Mouse (Mus musculus) cerebellum, adult 11-12 months (tissue): ENCODE results near the gene Olfr168.
"Not testable (repeated sequence)": the region's sequence is repeated elsewhere in the genome, so short reads cannot be mapped to it uniquely, and the experiment has no call there.

ENCODE experiments used
- DNase-seq: peaks from one replicate; pipeline ENCODE4 v3.0.0; 2022

The Olfr168 gene

DNA sequence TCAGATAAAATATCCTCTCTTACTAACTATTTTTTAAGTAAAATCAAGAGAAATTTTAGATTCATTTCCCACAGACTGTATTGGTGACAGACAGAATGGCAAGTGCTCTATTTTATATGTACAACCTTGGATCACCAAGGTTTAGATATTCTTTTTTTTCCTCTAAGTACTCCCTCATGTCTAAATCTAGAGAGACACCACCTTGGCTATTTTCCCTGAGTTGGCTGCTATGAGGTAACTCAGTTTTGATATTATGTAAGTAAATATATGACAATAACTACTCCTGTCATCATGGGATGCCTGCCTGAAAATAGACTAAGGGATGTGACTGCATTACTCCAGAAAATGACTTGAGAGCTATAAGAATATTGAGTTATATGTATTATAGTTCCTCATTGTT, at the start of gene Olfr168:
Gene Olfr168 (minus strand): TSS at position 101 of the 400 bp plus-strand sequence.
- DNase-seq = no peak

DNA sequence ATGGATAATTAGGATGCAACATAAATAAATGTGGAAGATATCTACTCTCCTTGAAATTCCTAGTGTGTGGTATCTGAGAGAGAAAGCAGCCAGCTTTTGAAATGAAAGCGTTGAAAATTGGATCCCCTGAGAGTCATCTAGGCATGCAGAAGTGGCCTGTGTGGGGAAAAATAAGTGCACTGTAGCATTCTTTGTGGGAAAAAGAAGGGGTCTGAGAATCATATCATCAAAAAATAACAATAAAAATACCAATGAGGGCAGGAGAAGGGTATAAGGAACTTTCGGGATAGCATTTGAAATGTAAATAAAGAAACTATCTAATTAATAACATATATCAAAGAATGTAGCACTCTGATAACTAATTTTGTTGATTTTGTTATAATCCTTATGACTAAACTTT, 36.4 kb upstream of the Olfr168 start, which contains the start of gene Olfr169:
Gene Olfr169 (minus strand): TSS at position 101 of the 400 bp plus-strand sequence.
- DNase-seq = not testable (repeated sequence)

DNA sequence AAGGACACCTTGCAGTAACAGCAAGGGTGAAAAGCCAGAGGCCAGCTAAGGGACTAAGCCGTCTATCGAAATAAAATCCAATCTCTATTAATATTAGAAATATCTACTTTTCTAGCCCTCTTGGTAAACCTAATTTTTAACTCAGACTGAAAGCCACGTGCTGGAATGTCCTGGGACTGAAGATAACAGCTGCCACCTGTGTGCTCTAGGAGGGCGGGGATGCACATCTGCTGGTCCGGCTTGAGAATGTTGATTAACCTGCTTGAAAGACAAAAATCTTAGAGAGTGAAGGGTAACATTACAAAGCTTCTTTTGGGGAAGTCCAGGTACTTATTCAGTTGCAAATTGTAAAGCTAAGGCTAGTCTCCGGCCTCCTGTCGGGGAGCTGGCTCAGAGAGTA, 18.1 kb upstream of the Olfr168 start:
- not testable (repeated sequence) for DNase-seq

DNA sequence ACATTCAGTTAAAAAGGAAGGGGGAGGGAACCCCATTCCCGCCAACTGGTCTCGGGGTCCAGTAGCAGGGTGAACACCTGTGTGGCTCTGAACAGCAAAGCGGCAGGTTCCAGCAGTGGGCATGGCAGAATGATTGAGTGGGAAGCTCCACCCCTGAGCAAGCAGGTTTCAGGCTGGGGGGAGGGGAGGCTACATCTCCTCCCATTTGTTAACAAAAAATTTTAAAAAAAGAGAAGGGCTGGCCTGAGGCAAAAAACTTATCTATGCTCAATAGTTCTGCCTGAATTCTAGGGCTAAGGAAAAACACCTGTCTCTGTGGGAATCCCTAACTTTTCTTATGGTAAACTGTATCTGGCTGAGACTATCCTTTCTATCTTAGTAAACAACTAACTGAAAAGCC, 16.9 kb upstream of the Olfr168 start:
- DNase-seq = not testable (repeated sequence)

DNA sequence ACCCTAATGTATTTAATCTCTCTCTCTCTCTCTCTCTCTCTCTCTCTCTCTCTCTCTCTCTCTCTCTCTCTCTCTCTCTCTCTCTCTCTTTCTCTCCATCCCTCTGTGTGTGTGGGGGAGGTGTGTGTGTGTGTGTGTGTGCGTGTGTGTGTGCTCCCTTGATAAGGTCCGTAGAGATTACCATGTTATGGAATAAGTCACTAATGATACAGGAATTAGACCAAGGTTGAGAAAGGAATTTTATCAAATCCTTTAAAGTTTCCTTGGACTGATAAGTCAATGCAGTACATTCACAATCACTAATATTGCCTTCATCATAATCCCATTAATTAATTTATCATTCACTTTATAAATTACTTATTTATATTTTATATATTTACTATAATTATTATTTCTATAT, 13.2 kb downstream of the Olfr168 start, which contains the start of gene Olfr167:
Gene Olfr167 (minus strand): TSS at position 101 of the 400 bp plus-strand sequence.
- DNase-seq = no peak

DNA sequence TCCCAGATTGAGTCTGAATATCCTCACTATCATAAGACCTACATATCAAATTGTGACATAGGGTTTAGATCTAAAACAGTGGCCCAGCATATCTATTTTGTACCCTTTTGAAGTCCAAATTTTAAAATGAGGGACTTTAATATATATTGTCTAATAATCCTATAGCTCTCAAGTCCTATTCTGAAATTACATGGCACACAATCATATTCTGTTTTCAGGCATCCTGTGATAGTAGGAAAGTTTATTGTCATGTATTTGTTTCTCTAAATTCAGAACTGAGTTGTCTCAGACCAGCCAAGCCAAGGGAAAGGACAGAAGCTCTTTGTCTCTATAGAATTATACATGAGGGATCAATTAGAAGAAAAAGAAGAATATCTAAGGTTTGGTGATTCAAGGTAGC, 52.0 kb downstream of the Olfr168 start, which contains the start of gene Olfr166:
Gene Olfr166 (plus strand): TSS at position 301 of the 400 bp plus-strand sequence.
- DNase-seq = no peak
